Mouse (Mus musculus): Measurements from ENCODE around the gene Cryab. TPM values are rescaled to one million over a fixed set of nuclear protein-coding genes. Genes with fewer than 3 reads are reported as not detected.

The Cryab gene
- total and polyA plus RNA-seq, 3 experiments: 0.11 TPM; not detected in 2

- H3K4me3 ChIP-seq (ENCODE audit: low read depth, low read length): peak within 1 kb of the TSS; percentile 87
- no peaks in the 10 kb centered on the region for H3K27me3 ChIP-seq (ENCODE audit: insufficient read depth, low read length)
- DNase-seq (ENCODE audit: low spot score) (peak; percentile 59), ATAC-seq (ENCODE audit: extremely low read depth, insufficient number of reproducible peaks, low FRiP score, poor library complexity, severe bottlenecking) (0 out of 2 replicates have a peak, but pooled peaks have one; percentile 6)
- TF ChIP-seq POLR2AphosphoS5 (IDR thresholded peaks at IDR 0.05; ENCODE audit: insufficient replicate concordance, low read depth, low read length): no peak
- TF ChIP-seq GATA2 (IDR thresholded peaks at IDR 0.05; ENCODE audit: borderline replicate concordance, low read depth, low read length): no peak
- TF ChIP-seq CTCF (IDR thresholded peaks at IDR 0.05; ENCODE audit: low read depth, low read length): no peak
- TF ChIP-seq TAL1 (conservative IDR thresholded peaks at IDR 0.05; ENCODE audit: low read depth, low read length): no peak
- TF ChIP-seq GATA1 (IDR thresholded peaks at IDR 0.05; ENCODE audit: borderline replicate concordance, low read length): no peak
- peaks cover 43% of the 10 kb centered on the region for H3K4me1 ChIP-seq (ENCODE audit: insufficient read depth, low read depth, low read length)
- H3K36me3 ChIP-seq (replicated peaks): peaks cover 52% of the 10 kb centered on the region
- no peaks in the 10 kb centered on the region for H3K9me3 ChIP-seq (replicated peaks)
These were observed 24.0 kb downstream of the Cryab start, which contains the start of the genes Alg9 and 1110032A03Rik for GRCm38 (mm10) chr9:50774991-50775612. Gene Alg9, plus strand, starts transcription at chr9:50775019. Gene 1110032A03Rik, minus strand, starts transcription at chr9:50775520.

GRCm38 (mm10) chr9:50775662-50776126, 24.6 kb downstream of the Cryab start:
- H3K36me3 ChIP-seq (replicated peaks): peaks cover 55% of the 10 kb centered on the region
- no peaks in the 10 kb centered on the region for H3K9me3 ChIP-seq (replicated peaks)
- no peaks in the 10 kb centered on the region for H3K27me3 ChIP-seq (ENCODE audit: insufficient read depth, low read length)
- H3K4me1 ChIP-seq (ENCODE audit: insufficient read depth, low read depth, low read length): peaks cover 42% of the 10 kb centered on the region
- DNase-seq (ENCODE audit: low spot score): peak; percentile 41
- peak overlapping the region; percentile 87 for H3K4me3 ChIP-seq (ENCODE audit: low read depth, low read length)
- TF ChIP-seq GATA1 (IDR thresholded peaks at IDR 0.05; ENCODE audit: borderline replicate concordance, low read length): no peak
- no peak for ATAC-seq (ENCODE audit: extremely low read depth, insufficient number of reproducible peaks, low FRiP score, poor library complexity, severe bottlenecking)

DNA sequence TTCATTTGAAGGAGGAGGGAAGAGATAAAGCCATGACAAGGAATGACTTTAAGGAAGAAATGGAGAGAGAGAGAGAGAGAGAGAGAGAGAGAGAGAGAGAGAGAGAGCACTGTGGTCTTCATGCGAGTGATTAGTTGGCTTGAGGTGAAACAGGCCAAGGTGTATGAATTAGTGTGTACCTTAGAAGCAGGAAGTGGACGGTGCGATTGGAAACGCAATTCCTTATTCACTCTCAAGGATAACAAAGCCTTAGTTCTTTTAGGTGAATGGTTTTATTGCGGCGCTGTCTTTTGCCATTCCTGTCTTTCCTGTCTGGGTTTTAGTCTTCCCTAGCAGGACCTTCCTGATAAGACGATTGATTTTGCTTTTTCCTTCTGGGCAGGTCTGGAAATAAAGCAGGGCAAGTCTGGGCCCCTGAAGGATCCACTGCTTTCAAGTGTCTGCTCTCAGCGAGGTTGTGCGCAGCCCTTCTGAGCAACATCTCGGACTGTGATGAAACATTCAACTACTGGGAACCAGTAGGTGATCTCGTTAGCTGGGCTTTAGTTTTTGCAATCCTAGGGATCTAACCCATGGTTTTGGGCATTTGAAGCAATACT, 25.1 kb downstream of the Cryab start:
- no peak for ATAC-seq (ENCODE audit: extremely low read depth, insufficient number of reproducible peaks, low FRiP score, poor library complexity, severe bottlenecking)
- Histone ChIP-seq H3K4me1 (ENCODE audit: insufficient read depth, low read depth, low read length) (peaks cover 42% of the 10 kb centered on the region), H3K27me3 (ENCODE audit: insufficient read depth, low read length) (no peaks in the 10 kb centered on the region), H3K4me3 (ENCODE audit: low read depth, low read length) (peak overlapping the region; percentile 87), H3K36me3 (replicated peaks) (peaks cover 57% of the 10 kb centered on the region), H3K9me3 (replicated peaks) (no peaks in the 10 kb centered on the region)
- DNase-seq (ENCODE audit: low spot score): no peak
- TF ChIP-seq GATA1 (IDR thresholded peaks at IDR 0.05; ENCODE audit: borderline replicate concordance, low read length) (no peak), TAL1 (conservative IDR thresholded peaks at IDR 0.05; ENCODE audit: low read depth, low read length) (no peak), CTCF (IDR thresholded peaks at IDR 0.05; ENCODE audit: low read depth, low read length) (no peak), POLR2AphosphoS5 (IDR thresholded peaks at IDR 0.05; ENCODE audit: insufficient replicate concordance, low read depth, low read length) (no peak), GATA2 (IDR thresholded peaks at IDR 0.05; ENCODE audit: borderline replicate concordance, low read depth, low read length) (no peak)

DNA sequence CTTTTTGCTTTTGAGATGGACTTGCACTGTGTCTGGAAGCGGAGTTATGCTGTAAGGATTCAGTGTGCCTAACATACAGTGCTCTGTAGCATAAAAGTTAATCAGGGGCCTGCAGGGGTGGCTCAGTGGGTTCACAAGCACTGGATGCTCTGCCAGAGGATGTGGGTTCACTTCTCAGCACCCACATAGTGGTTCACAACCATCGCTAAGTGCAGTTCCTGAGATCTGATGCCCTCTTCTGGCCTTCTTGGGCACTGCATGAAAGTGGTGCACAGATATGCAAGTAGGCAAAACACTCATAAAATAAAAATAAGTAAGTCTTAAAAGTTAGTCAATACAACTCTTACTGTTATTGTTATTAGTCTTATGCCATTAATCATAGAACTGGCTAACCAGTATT, 31.0 kb downstream of the Cryab start:
- no peak for ATAC-seq (ENCODE audit: extremely low read depth, insufficient number of reproducible peaks, low FRiP score, poor library complexity, severe bottlenecking)

GRCm38 (mm10) chr9:50795266-50795665, 44.1 kb downstream of the Cryab start:
- DNase-seq (ENCODE audit: low spot score) (no peak), ATAC-seq (ENCODE audit: extremely low read depth, insufficient number of reproducible peaks, low FRiP score, poor library complexity, severe bottlenecking) (no peak)
- TF ChIP-seq GATA2 (IDR thresholded peaks at IDR 0.05; ENCODE audit: borderline replicate concordance, low read depth, low read length): no peak
- no peak for TF ChIP-seq CTCF (IDR thresholded peaks at IDR 0.05; ENCODE audit: low read depth, low read length)
- TF ChIP-seq POLR2AphosphoS5 (IDR thresholded peaks at IDR 0.05; ENCODE audit: insufficient replicate concordance, low read depth, low read length): no peak
- no peak for TF ChIP-seq GATA1 (IDR thresholded peaks at IDR 0.05; ENCODE audit: borderline replicate concordance, low read length)
- TF ChIP-seq TAL1 (conservative IDR thresholded peaks at IDR 0.05; ENCODE audit: low read depth, low read length): no peak
- Histone ChIP-seq H3K4me3 (ENCODE audit: low read depth, low read length) (no peak overlapping the region), H3K27me3 (ENCODE audit: insufficient read depth, low read length) (no peaks in the 10 kb centered on the region), H3K36me3 (replicated peaks) (peaks cover 85% of the 10 kb centered on the region), H3K9me3 (replicated peaks) (no peaks in the 10 kb centered on the region), H3K4me1 (ENCODE audit: insufficient read depth, low read depth, low read length) (no peaks in the 10 kb centered on the region)

More for the DNA sequence above, 31.0 kb downstream of the Cryab start:
- Histone ChIP-seq H3K4me1 (ENCODE audit: insufficient read depth, low read depth, low read length) (0 out of 2 replicates have a peak, but pooled peaks cover 3% of the 10 kb centered on the region), H3K27me3 (ENCODE audit: insufficient read depth, low read length) (no peaks in the 10 kb centered on the region), H3K36me3 (replicated peaks) (peaks cover 94% of the 10 kb centered on the region), H3K4me3 (ENCODE audit: low read depth, low read length) (no peak overlapping the region), H3K9me3 (replicated peaks) (no peaks in the 10 kb centered on the region)
- TF ChIP-seq GATA2 (IDR thresholded peaks at IDR 0.05; ENCODE audit: borderline replicate concordance, low read depth, low read length) (no peak), CTCF (IDR thresholded peaks at IDR 0.05; ENCODE audit: low read depth, low read length) (peak; percentile 37; the same call in 1 of the 2 replicates)
- no peak for DNase-seq (ENCODE audit: low spot score)

DNA sequence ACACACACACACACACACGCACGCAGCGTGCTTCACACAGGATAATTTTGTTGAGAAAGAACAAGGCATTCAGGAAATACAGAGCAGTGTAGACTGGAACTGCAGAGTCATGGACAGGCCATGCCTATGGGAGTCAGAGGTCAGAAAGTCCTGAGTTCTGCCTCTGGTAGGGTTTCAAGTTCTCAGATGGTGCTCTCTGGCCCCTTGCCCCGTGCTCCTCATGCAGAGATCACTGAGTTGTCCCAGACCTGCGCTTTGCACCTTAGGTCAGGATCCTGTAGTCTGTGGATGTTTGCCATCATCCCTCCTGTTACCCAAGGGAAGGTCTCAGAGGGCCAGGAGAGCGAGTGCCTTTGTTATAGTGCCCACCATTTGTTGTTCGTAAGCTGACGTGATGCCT, 45.7 kb downstream of the Cryab start:
- TF ChIP-seq GATA1 (IDR thresholded peaks at IDR 0.05; ENCODE audit: borderline replicate concordance, low read length): no peak
- no peak for TF ChIP-seq TAL1 (conservative IDR thresholded peaks at IDR 0.05; ENCODE audit: low read depth, low read length)
- no peak for TF ChIP-seq CTCF (IDR thresholded peaks at IDR 0.05; ENCODE audit: low read depth, low read length)
- no peak for TF ChIP-seq GATA2 (IDR thresholded peaks at IDR 0.05; ENCODE audit: borderline replicate concordance, low read depth, low read length)
- TF ChIP-seq POLR2AphosphoS5 (IDR thresholded peaks at IDR 0.05; ENCODE audit: insufficient replicate concordance, low read depth, low read length): no peak
- no peak for ATAC-seq (ENCODE audit: extremely low read depth, insufficient number of reproducible peaks, low FRiP score, poor library complexity, severe bottlenecking)
- peaks cover 87% of the 10 kb centered on the region for H3K36me3 ChIP-seq (replicated peaks)

More for the DNA sequence above, 45.7 kb downstream of the Cryab start:
- Histone ChIP-seq H3K9me3 (replicated peaks) (no peaks in the 10 kb centered on the region), H3K4me3 (ENCODE audit: low read depth, low read length) (no peak overlapping the region), H3K27me3 (ENCODE audit: insufficient read depth, low read length) (no peaks in the 10 kb centered on the region), H3K4me1 (ENCODE audit: insufficient read depth, low read depth, low read length) (no peaks in the 10 kb centered on the region)
- DNase-seq (ENCODE audit: low spot score): no peak
